Mouse (Mus musculus): Measurements from ENCODE around the gene Kdm4a.

DNA sequence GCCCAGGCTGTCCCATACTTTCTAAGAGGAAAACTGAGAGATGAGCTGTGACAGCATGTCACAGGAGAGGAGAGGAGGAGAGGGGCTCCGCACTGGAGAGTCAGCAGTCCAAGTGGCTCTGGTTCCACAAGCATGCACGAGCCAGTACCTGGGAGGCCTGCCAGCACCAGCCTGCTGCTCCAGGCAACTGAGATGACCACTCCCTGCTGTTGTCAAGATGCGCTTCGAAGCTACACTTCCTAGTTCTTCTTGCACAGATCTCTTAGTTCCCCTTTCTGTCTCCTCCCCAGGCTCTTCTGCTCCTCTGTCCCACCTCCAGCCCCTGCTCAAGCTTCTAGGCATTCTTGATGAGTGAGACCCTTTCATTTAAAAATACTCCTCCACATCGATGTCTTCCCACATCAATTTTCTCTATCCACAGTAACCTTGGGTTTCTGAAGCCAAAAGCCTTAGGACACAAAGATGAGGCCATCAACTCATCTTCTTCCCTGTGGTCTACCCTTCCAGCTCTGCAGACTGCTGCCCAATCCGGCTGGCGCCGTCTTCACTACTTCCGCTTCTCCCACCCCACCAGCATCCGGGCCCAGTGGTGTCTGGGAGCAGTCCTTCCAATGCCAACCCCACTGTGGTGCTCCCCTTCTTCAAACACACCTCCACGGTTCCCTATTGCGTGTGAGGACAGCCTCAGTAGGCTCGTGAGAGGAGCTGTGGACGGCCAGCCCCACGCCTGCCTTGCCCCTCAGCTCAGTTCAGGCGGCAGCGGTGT is 27.6 kb downstream of the Kdm4a start:
- TF ChIP-seq TAL1 (IDR thresholded peaks at IDR 0.05; ENCODE audit: low read length), result no peak
- TF ChIP-seq GATA1 (IDR thresholded peaks at IDR 0.05; ENCODE audit: low read length), result no peak

Measured in erythroblast, embryonic 14.5 days (primary cell).